Mouse (Mus musculus) heart, embryonic 12.5 days (tissue): Measurements from ENCODE around the gene Gm20388. TPM values are rescaled to one million over a fixed set of nuclear protein-coding genes. Genes with fewer than 3 reads are reported as not detected.
A peak's percentile ranks its signal among the peaks of the same experiment; 100 is the strongest.

Source experiments
- ATAC-seq: fragments of 200-750 bp; cut with Nextera tagmentation; 2 replicates; pipeline ENCODE4 v1.8.0; 2017; ENCODE audit warnings: moderate TSS enrichment, moderate library complexity; ENCODE audit not compliant: insufficient number of reproducible peaks, low FRiP score
- H3K27ac ChIP-seq: fragments of 300-500 bp; sonication (generic); 2 replicates; pipeline ENCODE4 v1.5.1; 2016; ENCODE audit warnings: mild to moderate bottlenecking, moderate library complexity; ENCODE audit not compliant: poor library complexity, severe bottlenecking
- H3K27me3 ChIP-seq: fragments of 300-500 bp; sonication (generic); replicated peaks from 2 replicates; pipeline ENCODE4 v1.6.1; 2016; ENCODE audit warnings: mild to moderate bottlenecking, moderate library complexity
- H3K36me3 ChIP-seq: fragments of 300-500 bp; sonication (generic); 2 replicates; pipeline ENCODE4 v1.6.1; 2016; ENCODE audit warnings: mild to moderate bottlenecking, moderate library complexity
- H3K4me1 ChIP-seq: fragments of 300-500 bp; sonication (generic); replicated peaks from 2 replicates; pipeline ENCODE4 v1.6.1; 2016; ENCODE audit warnings: mild to moderate bottlenecking
- H3K4me2 ChIP-seq: fragments of 300-500 bp; sonication (generic); 2 replicates; pipeline ENCODE4 v1.6.1; 2016; ENCODE audit warnings: mild to moderate bottlenecking, moderate library complexity
- H3K4me3 ChIP-seq: fragments of 300-500 bp; sonication (generic); 2 replicates; pipeline ENCODE4 v1.5.1; 2016; ENCODE audit warnings: mild to moderate bottlenecking
- H3K9ac ChIP-seq: fragments of 300-500 bp; sonication (generic); 2 replicates; pipeline ENCODE4 v1.6.1; 2016; ENCODE audit warnings: mild to moderate bottlenecking, moderate library complexity
- H3K9me3 ChIP-seq: fragments of 300-500 bp; sonication (generic); replicated peaks from 2 replicates; pipeline ENCODE4 v1.6.1; 2016; ENCODE audit warnings: mild to moderate bottlenecking, moderate library complexity
- WGBS: fragments of 180-500 bp; shearing (Covaris S2); methylation state at CpG from one replicate; pipeline ENCODE4 v1.1.7; 2016; 5-methylcytosine and 5-hydroxymethylcytosine counted together
- polyA plus RNA-seq: library from polyadenylated mRNA; unstranded; fragments of >200 nt; fragmentation: Nextera tagmentation; extraction: Ambion mirVana; gene quantifications from 2 replicates; pipeline ENCODE4 v1.2.1, GENCODE M21; 2016

Gm20388 gene
- polyA plus RNA-seq, 1 experiment from 2014 or later = not detected

- ATAC-seq = peak; percentile 75; the same call in 1 of the 2 replicates
- 75% methylated on average over 8 of the region's 8 CpGs for WGBS
- no peak overlapping the region for H3K4me3 ChIP-seq
- H3K9ac ChIP-seq = no peak overlapping the region
- peaks cover 59% of the 10 kb centered on the region for H3K36me3 ChIP-seq
- no peaks in the 10 kb centered on the region for H3K9me3 ChIP-seq
- no peaks in the 10 kb centered on the region for H3K27me3 ChIP-seq
- no peak overlapping the region for H3K4me2 ChIP-seq
- H3K4me1 ChIP-seq = no peaks in the 10 kb centered on the region
- no peak overlapping the region for H3K27ac ChIP-seq
Observed at GRCm38 (mm10) chr8:124045856-124046255, 4135.2 kb downstream of the Gm20388 start.

GRCm38 (mm10) chr8:124052110-124052509 lies 4141.5 kb downstream of the Gm20388 start:
- ATAC-seq = peak; percentile 75

GRCm38 (mm10) chr8:124052568-124052967 lies 4141.9 kb downstream of the Gm20388 start:
- peaks cover 6% of the 10 kb centered on the region; the same call in 1 of the 2 replicates for H3K4me1 ChIP-seq
- H3K27me3 ChIP-seq = peaks cover 26% of the 10 kb centered on the region
- no peak overlapping the region for H3K9ac ChIP-seq
- H3K36me3 ChIP-seq = peaks cover 14% of the 10 kb centered on the region
- WGBS = 35% methylated on average over 4 of the region's 4 CpGs
- no peak overlapping the region for H3K4me3 ChIP-seq
- no peaks in the 10 kb centered on the region for H3K9me3 ChIP-seq
- no peak for ATAC-seq
- no peak overlapping the region for H3K4me2 ChIP-seq
- H3K27ac ChIP-seq = no peak overlapping the region

More at GRCm38 (mm10) chr8:124052110-124052509, 4141.5 kb downstream of the Gm20388 start:
- peaks cover 6% of the 10 kb centered on the region; the same call in 1 of the 2 replicates for H3K4me1 ChIP-seq
- H3K27ac ChIP-seq = no peak overlapping the region
- H3K9me3 ChIP-seq = no peaks in the 10 kb centered on the region
- WGBS = 23% methylated on average over 3 of the region's 3 CpGs
- H3K4me3 ChIP-seq = no peak overlapping the region
- H3K36me3 ChIP-seq = peaks cover 18% of the 10 kb centered on the region
- no peak overlapping the region for H3K9ac ChIP-seq
- peaks cover 22% of the 10 kb centered on the region for H3K27me3 ChIP-seq
- H3K4me2 ChIP-seq = no peak overlapping the region

GRCm38 (mm10) chr8:124056832-124057655 lies 4146.4 kb downstream of the Gm20388 start:
- Histone ChIP-seq H3K27ac (no peak overlapping the region), H3K4me2 (no peak overlapping the region), H3K4me3 (no peak overlapping the region), H3K9me3 (no peaks in the 10 kb centered on the region), H3K4me1 (peaks cover 6% of the 10 kb centered on the region; the same call in 1 of the 2 replicates), H3K9ac (no peak overlapping the region), H3K27me3 (peaks cover 26% of the 10 kb centered on the region), H3K36me3 (no peaks in the 10 kb centered on the region)
- ATAC-seq = no peak
- WGBS = 75% methylated on average over 11 of the region's 11 CpGs

GRCm38 (mm10) chr8:124066325-124067058 lies 4155.9 kb downstream of the Gm20388 start:
- no peaks in the 10 kb centered on the region for H3K36me3 ChIP-seq
- peak overlapping the region; percentile 28; the same call in 1 of the 2 replicates for H3K27ac ChIP-seq
- ATAC-seq = peak; percentile 59
- H3K4me3 ChIP-seq = no peak overlapping the region
- H3K9ac ChIP-seq = no peak overlapping the region
- H3K4me1 ChIP-seq = peaks cover 27% of the 10 kb centered on the region
- H3K4me2 ChIP-seq = no peak overlapping the region
- H3K9me3 ChIP-seq = no peaks in the 10 kb centered on the region
- H3K27me3 ChIP-seq = peaks cover 8% of the 10 kb centered on the region; the same call in 1 of the 2 replicates
- 45% methylated on average over 4 of the region's 4 CpGs for WGBS

GRCm38 (mm10) chr8:124067059-124067750 lies 4156.6 kb downstream of the Gm20388 start:
- H3K4me1 ChIP-seq = peaks cover 27% of the 10 kb centered on the region
- no peaks in the 10 kb centered on the region for H3K9me3 ChIP-seq
- H3K4me2 ChIP-seq = no peak overlapping the region
- 0 out of 2 replicates have a peak overlapping the region, but pooled peaks have one; percentile 40 for H3K27ac ChIP-seq
- peaks cover 14% of the 10 kb centered on the region; the same call in 1 of the 2 replicates for H3K27me3 ChIP-seq
- no peak overlapping the region for H3K4me3 ChIP-seq
- 68% methylated on average over 4 of the region's 4 CpGs for WGBS
- no peak overlapping the region for H3K9ac ChIP-seq
- no peak for ATAC-seq
- H3K36me3 ChIP-seq = no peaks in the 10 kb centered on the region

- H3K27ac ChIP-seq = no peak overlapping the region
Observed at GRCm38 (mm10) chr8:124070363-124071324, 4160.0 kb downstream of the Gm20388 start.

GRCm38 (mm10) chr8:124075977-124076376 lies 4165.3 kb downstream of the Gm20388 start:
- Histone ChIP-seq H3K9ac (no peak overlapping the region), H3K27ac (no peak overlapping the region), H3K36me3 (no peaks in the 10 kb centered on the region), H3K4me1 (peaks cover 36% of the 10 kb centered on the region), H3K4me3 (no peak overlapping the region), H3K9me3 (no peaks in the 10 kb centered on the region), H3K27me3 (peaks cover 24% of the 10 kb centered on the region), H3K4me2 (no peak overlapping the region)
- 47% methylated on average over 8 of the region's 8 CpGs for WGBS
- no peak for ATAC-seq

More at GRCm38 (mm10) chr8:124070363-124071324, 4160.0 kb downstream of the Gm20388 start:
- no peak overlapping the region for H3K9ac ChIP-seq
- peaks cover 18% of the 10 kb centered on the region for H3K27me3 ChIP-seq
- 37% methylated on average over 18 of the region's 18 CpGs for WGBS
- no peak for ATAC-seq
- no peak overlapping the region for H3K4me3 ChIP-seq
- peaks cover 27% of the 10 kb centered on the region for H3K4me1 ChIP-seq
- no peaks in the 10 kb centered on the region for H3K36me3 ChIP-seq
- no peaks in the 10 kb centered on the region for H3K9me3 ChIP-seq
- 0 out of 2 replicates have a peak overlapping the region, but pooled peaks have one; percentile 0 for H3K4me2 ChIP-seq

- 48% methylated on average over 3 of the region's 3 CpGs for WGBS
- Histone ChIP-seq H3K27ac (no peak overlapping the region), H3K9ac (no peak overlapping the region)
Observed at GRCm38 (mm10) chr8:124076416-124076815, 4165.8 kb downstream of the Gm20388 start.

GRCm38 (mm10) chr8:124077377-124077776 lies 4166.7 kb downstream of the Gm20388 start:
- H3K9me3 ChIP-seq = no peaks in the 10 kb centered on the region
- 33% methylated on average over 8 of the region's 8 CpGs for WGBS
- no peaks in the 10 kb centered on the region for H3K36me3 ChIP-seq
- H3K27ac ChIP-seq = no peak overlapping the region
- H3K4me1 ChIP-seq = peaks cover 34% of the 10 kb centered on the region
- peak; percentile 51; the same call in 1 of the 2 replicates for ATAC-seq
- no peak overlapping the region for H3K4me3 ChIP-seq
- H3K9ac ChIP-seq = no peak overlapping the region
- peaks cover 11% of the 10 kb centered on the region for H3K27me3 ChIP-seq
- no peak overlapping the region for H3K4me2 ChIP-seq

More at GRCm38 (mm10) chr8:124076416-124076815, 4165.8 kb downstream of the Gm20388 start:
- Histone ChIP-seq H3K27me3 (peaks cover 19% of the 10 kb centered on the region), H3K4me3 (no peak overlapping the region), H3K9me3 (no peaks in the 10 kb centered on the region), H3K4me1 (peaks cover 34% of the 10 kb centered on the region), H3K4me2 (no peak overlapping the region), H3K36me3 (no peaks in the 10 kb centered on the region)
- ATAC-seq = no peak
